Mouse (Mus musculus) small intestine, adult 2 months (tissue): ENCODE measurements around the gene Arih1. TPM values are rescaled to one million over a fixed set of nuclear protein-coding genes. Genes with fewer than 3 reads are reported as not detected.
A peak's percentile ranks its signal among the peaks of the same experiment; 100 is the strongest.
"Not testable (repeated sequence)": the region's sequence is repeated elsewhere in the genome, so short reads cannot be mapped to it uniquely, and the experiment has no call there.

Experiments
- H3K27ac ChIP-seq: fragments of 200-500 bp; 2 replicates; pipeline ENCODE4 v1.5.1; 2012; ENCODE audit warnings: low read depth, low read length, control low read depth, inconsistent platforms; ENCODE audit not compliant: insufficient read depth
- H3K27me3 ChIP-seq: fragments of 200-500 bp; 2 replicates; pipeline ENCODE4 v1.6.1; 2012; ENCODE audit warnings: mild to moderate bottlenecking, moderate library complexity, low read length, inconsistent platforms; ENCODE audit not compliant: control insufficient read depth, insufficient read depth
- H3K36me3 ChIP-seq: fragments of 200-500 bp; 2 replicates; pipeline ENCODE4 v1.6.1; 2012; ENCODE audit warnings: mild to moderate bottlenecking, low read length, control low read depth, inconsistent platforms; ENCODE audit not compliant: control insufficient read depth, insufficient read depth
- H3K4me1 ChIP-seq: fragments of 200-500 bp; 2 replicates; pipeline ENCODE4 v1.6.1; 2012; ENCODE audit warnings: low read length, inconsistent platforms, mixed read lengths; ENCODE audit not compliant: control insufficient read depth, insufficient read depth, insufficient read length
- H3K4me3 ChIP-seq: fragments of 200-500 bp; 2 replicates; pipeline ENCODE4 v1.5.1; 2012; ENCODE audit warnings: low read depth, mild to moderate bottlenecking, control low read depth, inconsistent platforms, low read length, moderate library complexity
- CTCF ChIP-seq: fragments of 200-500 bp; IDR thresholded peaks from 2 replicates; pipeline ENCODE4 v1.5.1; 2012; ENCODE audit warnings: low read depth, mild to moderate bottlenecking, control low read depth, inconsistent platforms, low read length, moderate library complexity, mixed read lengths; ENCODE audit not compliant: insufficient replicate concordance, insufficient read length; ENCODE audit errors: extremely low read depth
- POLR2A ChIP-seq: fragments of 200-500 bp; IDR thresholded peaks from 2 replicates; pipeline ENCODE4 v1.6.1; 2012; ENCODE audit warnings: low read depth, mild to moderate bottlenecking, control low read depth, inconsistent platforms, low read length, moderate library complexity
- WGBS: fragments of 180-500 bp; shearing (Covaris S2); methylation state at CpG from one replicate; pipeline ENCODE4 v1.1.7; 2018; 5-methylcytosine and 5-hydroxymethylcytosine counted together
- polyA plus RNA-seq: library from polyadenylated mRNA; depleted of rRNA; stranded (reverse); fragments of >200 nt; gene quantifications from 2 replicates; pipeline ENCODE4 v1.2.3, GENCODE M21; 2012

The Arih1 gene
- polyA plus RNA-seq, 1 experiment: 22.1 TPM

- no peak for TF ChIP-seq CTCF
- TF ChIP-seq POLR2A: no peak
- no peak overlapping the region for H3K4me3 ChIP-seq
- no peak overlapping the region for H3K27ac ChIP-seq
- no peaks in the 10 kb centered on the region for H3K27me3 ChIP-seq
- WGBS: 69% methylated on average over 5 of the region's 5 CpGs
- H3K4me1 ChIP-seq: no peaks in the 10 kb centered on the region
- no peaks in the 10 kb centered on the region for H3K36me3 ChIP-seq
These were observed 117.2 kb downstream of the Arih1 start for GRCm38 (mm10) chr9:59369220-59369619.

GRCm38 (mm10) chr9:59360487-59360886, 125.9 kb downstream of the Arih1 start:
- 50% methylated on average over 2 of the region's 3 CpGs for WGBS
- H3K4me1 ChIP-seq, H3K36me3 ChIP-seq, H3K27me3 ChIP-seq, H3K27ac ChIP-seq, H3K4me3 ChIP-seq: not testable (repeated sequence)

GRCm38 (mm10) chr9:59358041-59358440, 128.4 kb downstream of the Arih1 start:
- H3K27me3 ChIP-seq, H3K4me1 ChIP-seq, H3K36me3 ChIP-seq, H3K27ac ChIP-seq, H3K4me3 ChIP-seq: not testable (repeated sequence)
- WGBS: 63% methylated on average over 1 of the region's 1 CpGs

GRCm38 (mm10) chr9:59353253-59353639, 133.2 kb downstream of the Arih1 start, which contains the start of gene Bbs4:
TSS of gene Bbs4 (minus strand) at chr9:59353508.
- Histone ChIP-seq H3K36me3 (no peaks in the 10 kb centered on the region), H3K4me1 (no peaks in the 10 kb centered on the region), H3K27me3 (no peaks in the 10 kb centered on the region), H3K27ac (peak within 1 kb of the TSS; percentile 63), H3K4me3 (peak within 1 kb of the TSS; percentile 88)
- under 1% methylated on average over 32 of the region's 32 CpGs for WGBS
- peak; percentile 52 for TF ChIP-seq POLR2A
- TF ChIP-seq CTCF: no peak

- no peaks in the 10 kb centered on the region for H3K27me3 ChIP-seq
- no peak for TF ChIP-seq CTCF
- TF ChIP-seq POLR2A: no peak
- H3K4me3 ChIP-seq: peak overlapping the region; percentile 88
- no peaks in the 10 kb centered on the region for H3K36me3 ChIP-seq
- no peaks in the 10 kb centered on the region for H3K4me1 ChIP-seq
- 11% methylated on average over 15 of the region's 15 CpGs for WGBS
- H3K27ac ChIP-seq: no peak overlapping the region
These were observed 133.7 kb downstream of the Arih1 start for GRCm38 (mm10) chr9:59352586-59353252.

- H3K27ac ChIP-seq: no peak overlapping the region
- no peaks in the 10 kb centered on the region for H3K27me3 ChIP-seq
- 38% methylated on average over 2 of the region's 2 CpGs for WGBS
- TF ChIP-seq CTCF (no peak), POLR2A (no peak)
- H3K4me3 ChIP-seq: no peak overlapping the region
- H3K4me1 ChIP-seq: no peaks in the 10 kb centered on the region
- no peaks in the 10 kb centered on the region for H3K36me3 ChIP-seq
These were observed 140.2 kb downstream of the Arih1 start for GRCm38 (mm10) chr9:59346176-59346575.

GRCm38 (mm10) chr9:59340002-59340401, 146.4 kb downstream of the Arih1 start:
- H3K36me3 ChIP-seq: 0 out of 2 replicates have a peak, but pooled peaks cover 2% of the 10 kb centered on the region
- H3K4me1 ChIP-seq: no peaks in the 10 kb centered on the region
- WGBS: 85% methylated on average over 9 of the region's 9 CpGs
- no peaks in the 10 kb centered on the region for H3K27me3 ChIP-seq
- peak; percentile 48; the same call in 1 of the 2 replicates for TF ChIP-seq CTCF
- no peak for TF ChIP-seq POLR2A
- H3K4me3 ChIP-seq: no peak overlapping the region
- no peak overlapping the region for H3K27ac ChIP-seq
